Mouse (Mus musculus): ENCODE results near the gene Alg9. TPM values are rescaled to one million over a fixed set of nuclear protein-coding genes. Genes with fewer than 3 reads are reported as not detected.

Alg9 gene
- polyA plus RNA-seq, 1 experiment = 23.0 TPM

- Histone ChIP-seq H3K79me2 (ENCODE audit: control insufficient read depth, insufficient read depth) (no peaks in the 10 kb centered on the region), H3K79me3 (ENCODE audit: low read depth) (no peaks in the 10 kb centered on the region), H3ac (ENCODE audit: control insufficient read depth, insufficient read length, low read depth) (no peak overlapping the region), H3K27me3 (ENCODE audit: control insufficient read depth, insufficient read depth, insufficient read length) (no peaks in the 10 kb centered on the region), H3K36me3 (ENCODE audit: control insufficient read depth, insufficient read depth) (peaks cover 61% of the 10 kb centered on the region), H3K4me3 (ENCODE audit: insufficient read depth, poor library complexity, severe bottlenecking) (no peak overlapping the region)
- TF ChIP-seq MYOD1 (IDR thresholded peaks at IDR 0.05; ENCODE audit: control insufficient read depth, insufficient read length, low read depth) = no peak
- no peak for TF ChIP-seq CTCF (IDR thresholded peaks at IDR 0.05; ENCODE audit: control insufficient read depth, insufficient read depth, insufficient read length)
- no peak for TF ChIP-seq USF1 (IDR thresholded peaks at IDR 0.05; ENCODE audit: low read depth)
- TF ChIP-seq MAX (IDR thresholded peaks at IDR 0.05) = no peak
- no peak for TF ChIP-seq CEBPB (IDR thresholded peaks at IDR 0.05; ENCODE audit: low read depth)
- no peak for TF ChIP-seq FOSL1 (IDR thresholded peaks at IDR 0.05; ENCODE audit: insufficient read depth, low read length, poor library complexity, severe bottlenecking)
- TF ChIP-seq MYOG (IDR thresholded peaks at IDR 0.05; ENCODE audit: control insufficient read depth, extremely low read depth, insufficient read length) = no peak
Observed at GRCm38 (mm10) chr9:50874031-50874430, 99.2 kb downstream of the Alg9 start.

DNA sequence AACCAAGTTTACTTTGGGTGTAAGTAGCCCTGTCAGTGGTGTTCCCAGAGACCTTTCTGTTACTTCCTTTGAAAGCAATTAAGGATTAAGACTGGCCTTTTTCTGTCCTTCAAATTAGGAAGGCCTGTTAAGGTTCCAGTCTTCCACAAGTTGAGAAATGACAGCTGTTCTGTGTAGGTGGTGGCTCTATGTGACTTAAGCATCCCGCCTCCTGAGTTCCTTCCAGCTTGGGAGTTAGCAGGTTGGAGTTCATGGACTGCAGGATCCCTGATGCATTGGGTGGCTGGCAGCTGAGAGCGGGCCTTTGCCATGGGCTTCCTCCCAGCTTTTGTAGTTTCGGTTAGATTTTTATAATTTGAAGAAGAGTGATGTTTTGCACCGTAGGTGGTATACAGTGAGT lies 100.7 kb downstream of the Alg9 start:
- H3ac ChIP-seq (ENCODE audit: control insufficient read depth, insufficient read length, low read depth) = no peak overlapping the region
- H3K79me3 ChIP-seq (ENCODE audit: low read depth) = no peaks in the 10 kb centered on the region
- H3K4me3 ChIP-seq (ENCODE audit: insufficient read depth, poor library complexity, severe bottlenecking) = no peak overlapping the region
- peaks cover 65% of the 10 kb centered on the region for H3K36me3 ChIP-seq (ENCODE audit: control insufficient read depth, insufficient read depth)
- no peak for TF ChIP-seq CTCF (IDR thresholded peaks at IDR 0.05; ENCODE audit: control insufficient read depth, insufficient read depth, insufficient read length)
- no peak for TF ChIP-seq MYOD1 (IDR thresholded peaks at IDR 0.05; ENCODE audit: control insufficient read depth, insufficient read length, low read depth)
- no peak for TF ChIP-seq FOSL1 (IDR thresholded peaks at IDR 0.05; ENCODE audit: insufficient read depth, low read length, poor library complexity, severe bottlenecking)
- no peak for TF ChIP-seq USF1 (IDR thresholded peaks at IDR 0.05; ENCODE audit: low read depth)
- TF ChIP-seq MAX (IDR thresholded peaks at IDR 0.05) = no peak
- no peak for TF ChIP-seq CEBPB (IDR thresholded peaks at IDR 0.05; ENCODE audit: low read depth)
- no peak for TF ChIP-seq MYOG (IDR thresholded peaks at IDR 0.05; ENCODE audit: control insufficient read depth, extremely low read depth, insufficient read length)
- no peaks in the 10 kb centered on the region for H3K27me3 ChIP-seq (ENCODE audit: control insufficient read depth, insufficient read depth, insufficient read length)
- H3K79me2 ChIP-seq (ENCODE audit: control insufficient read depth, insufficient read depth) = no peaks in the 10 kb centered on the region

- TF ChIP-seq MYOG (IDR thresholded peaks at IDR 0.05; ENCODE audit: control insufficient read depth, extremely low read depth, insufficient read length) = no peak
- no peak for TF ChIP-seq MYOD1 (IDR thresholded peaks at IDR 0.05; ENCODE audit: control insufficient read depth, insufficient read length, low read depth)
- TF ChIP-seq CEBPB (IDR thresholded peaks at IDR 0.05; ENCODE audit: low read depth) = no peak
- no peak for TF ChIP-seq FOSL1 (IDR thresholded peaks at IDR 0.05; ENCODE audit: insufficient read depth, low read length, poor library complexity, severe bottlenecking)
- no peak for TF ChIP-seq MAX (IDR thresholded peaks at IDR 0.05)
- no peak for TF ChIP-seq CTCF (IDR thresholded peaks at IDR 0.05; ENCODE audit: control insufficient read depth, insufficient read depth, insufficient read length)
- no peak for TF ChIP-seq USF1 (IDR thresholded peaks at IDR 0.05; ENCODE audit: low read depth)
- Histone ChIP-seq H3K27me3 (ENCODE audit: control insufficient read depth, insufficient read depth, insufficient read length) (no peaks in the 10 kb centered on the region), H3ac (ENCODE audit: control insufficient read depth, insufficient read length, low read depth) (no peak overlapping the region), H3K79me2 (ENCODE audit: control insufficient read depth, insufficient read depth) (no peaks in the 10 kb centered on the region), H3K36me3 (ENCODE audit: control insufficient read depth, insufficient read depth) (peaks cover 59% of the 10 kb centered on the region), H3K79me3 (ENCODE audit: low read depth) (no peaks in the 10 kb centered on the region), H3K4me3 (ENCODE audit: insufficient read depth, poor library complexity, severe bottlenecking) (no peak overlapping the region)
Observed at GRCm38 (mm10) chr9:50876287-50876686, 101.5 kb downstream of the Alg9 start.

DNA sequence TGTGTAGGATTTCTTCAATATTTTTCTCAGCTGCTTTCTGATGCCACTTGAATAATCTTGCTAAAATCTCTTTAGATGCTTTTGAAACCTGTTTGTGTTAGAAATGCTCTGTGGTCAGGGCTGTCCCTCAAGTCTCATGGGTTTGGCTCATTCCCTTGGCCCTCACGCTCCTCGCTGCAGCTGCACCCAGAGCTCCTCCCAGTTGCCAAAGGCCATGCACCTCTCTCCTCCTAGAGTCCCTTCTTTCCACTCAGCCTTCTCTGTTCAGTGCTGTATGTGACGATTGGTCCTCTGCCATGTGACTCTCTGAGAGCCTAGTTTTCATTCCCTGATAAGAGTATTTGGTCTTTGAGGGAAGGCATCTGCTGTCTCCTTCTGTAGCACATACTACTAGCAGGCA lies 102.6 kb downstream of the Alg9 start:
- no peak overlapping the region for H3ac ChIP-seq (ENCODE audit: control insufficient read depth, insufficient read length, low read depth)

GRCm38 (mm10) chr9:50882183-50882582 lies 107.4 kb downstream of the Alg9 start:
- Histone ChIP-seq H3K79me3 (ENCODE audit: low read depth) (no peaks in the 10 kb centered on the region), H3K27me3 (ENCODE audit: control insufficient read depth, insufficient read depth, insufficient read length) (no peaks in the 10 kb centered on the region), H3K79me2 (ENCODE audit: control insufficient read depth, insufficient read depth) (no peaks in the 10 kb centered on the region), H3ac (ENCODE audit: control insufficient read depth, insufficient read length, low read depth) (no peak overlapping the region), H3K4me3 (ENCODE audit: insufficient read depth, poor library complexity, severe bottlenecking) (no peak overlapping the region), H3K36me3 (ENCODE audit: control insufficient read depth, insufficient read depth) (peaks cover 30% of the 10 kb centered on the region)
- TF ChIP-seq CTCF (IDR thresholded peaks at IDR 0.05; ENCODE audit: control insufficient read depth, insufficient read depth, insufficient read length) (no peak), MAX (IDR thresholded peaks at IDR 0.05) (no peak), FOSL1 (IDR thresholded peaks at IDR 0.05; ENCODE audit: insufficient read depth, low read length, poor library complexity, severe bottlenecking) (no peak), MYOG (IDR thresholded peaks at IDR 0.05; ENCODE audit: control insufficient read depth, extremely low read depth, insufficient read length) (no peak), USF1 (IDR thresholded peaks at IDR 0.05; ENCODE audit: low read depth) (no peak), MYOD1 (IDR thresholded peaks at IDR 0.05; ENCODE audit: control insufficient read depth, insufficient read length, low read depth) (no peak), CEBPB (IDR thresholded peaks at IDR 0.05; ENCODE audit: low read depth) (no peak)

More for the DNA sequence above, 102.6 kb downstream of the Alg9 start:
- H3K79me2 ChIP-seq (ENCODE audit: control insufficient read depth, insufficient read depth) = no peaks in the 10 kb centered on the region
- no peaks in the 10 kb centered on the region for H3K27me3 ChIP-seq (ENCODE audit: control insufficient read depth, insufficient read depth, insufficient read length)
- H3K79me3 ChIP-seq (ENCODE audit: low read depth) = no peaks in the 10 kb centered on the region
- peaks cover 59% of the 10 kb centered on the region for H3K36me3 ChIP-seq (ENCODE audit: control insufficient read depth, insufficient read depth)
- no peak overlapping the region for H3K4me3 ChIP-seq (ENCODE audit: insufficient read depth, poor library complexity, severe bottlenecking)
- no peak for TF ChIP-seq USF1 (IDR thresholded peaks at IDR 0.05; ENCODE audit: low read depth)
- no peak for TF ChIP-seq MYOG (IDR thresholded peaks at IDR 0.05; ENCODE audit: control insufficient read depth, extremely low read depth, insufficient read length)
- TF ChIP-seq MYOD1 (IDR thresholded peaks at IDR 0.05; ENCODE audit: control insufficient read depth, insufficient read length, low read depth) = no peak
- TF ChIP-seq CTCF (IDR thresholded peaks at IDR 0.05; ENCODE audit: control insufficient read depth, insufficient read depth, insufficient read length) = no peak
- TF ChIP-seq CEBPB (IDR thresholded peaks at IDR 0.05; ENCODE audit: low read depth) = no peak
- no peak for TF ChIP-seq FOSL1 (IDR thresholded peaks at IDR 0.05; ENCODE audit: insufficient read depth, low read length, poor library complexity, severe bottlenecking)
- no peak for TF ChIP-seq MAX (IDR thresholded peaks at IDR 0.05)

GRCm38 (mm10) chr9:50884093-50884492 lies 109.3 kb downstream of the Alg9 start:
- no peak overlapping the region for H3ac ChIP-seq (ENCODE audit: control insufficient read depth, insufficient read length, low read depth)
- H3K79me2 ChIP-seq (ENCODE audit: control insufficient read depth, insufficient read depth) = no peaks in the 10 kb centered on the region
- TF ChIP-seq MYOD1 (IDR thresholded peaks at IDR 0.05; ENCODE audit: control insufficient read depth, insufficient read length, low read depth) (no peak), USF1 (IDR thresholded peaks at IDR 0.05; ENCODE audit: low read depth) (no peak), CEBPB (IDR thresholded peaks at IDR 0.05; ENCODE audit: low read depth) (no peak), FOSL1 (IDR thresholded peaks at IDR 0.05; ENCODE audit: insufficient read depth, low read length, poor library complexity, severe bottlenecking) (no peak), MYOG (IDR thresholded peaks at IDR 0.05; ENCODE audit: control insufficient read depth, extremely low read depth, insufficient read length) (no peak), CTCF (IDR thresholded peaks at IDR 0.05; ENCODE audit: control insufficient read depth, insufficient read depth, insufficient read length) (no peak), MAX (IDR thresholded peaks at IDR 0.05) (no peak)
- H3K79me3 ChIP-seq (ENCODE audit: low read depth) = no peaks in the 10 kb centered on the region
- no peaks in the 10 kb centered on the region for H3K27me3 ChIP-seq (ENCODE audit: control insufficient read depth, insufficient read depth, insufficient read length)
- no peak overlapping the region for H3K4me3 ChIP-seq (ENCODE audit: insufficient read depth, poor library complexity, severe bottlenecking)
- H3K36me3 ChIP-seq (ENCODE audit: control insufficient read depth, insufficient read depth) = peaks cover 18% of the 10 kb centered on the region

All from C2C12 (cell line).